Mouse (Mus musculus) liver, adult (tissue): ENCODE results near the gene March10.

Experiments used
- GATA4 ChIP-seq: IDR thresholded peaks from 2 replicates; pipeline ENCODE4 v1.6.1; 2014; ENCODE audit warnings: mild to moderate bottlenecking, low read length; ENCODE audit not compliant: insufficient replicate concordance

Gene March10

DNA sequence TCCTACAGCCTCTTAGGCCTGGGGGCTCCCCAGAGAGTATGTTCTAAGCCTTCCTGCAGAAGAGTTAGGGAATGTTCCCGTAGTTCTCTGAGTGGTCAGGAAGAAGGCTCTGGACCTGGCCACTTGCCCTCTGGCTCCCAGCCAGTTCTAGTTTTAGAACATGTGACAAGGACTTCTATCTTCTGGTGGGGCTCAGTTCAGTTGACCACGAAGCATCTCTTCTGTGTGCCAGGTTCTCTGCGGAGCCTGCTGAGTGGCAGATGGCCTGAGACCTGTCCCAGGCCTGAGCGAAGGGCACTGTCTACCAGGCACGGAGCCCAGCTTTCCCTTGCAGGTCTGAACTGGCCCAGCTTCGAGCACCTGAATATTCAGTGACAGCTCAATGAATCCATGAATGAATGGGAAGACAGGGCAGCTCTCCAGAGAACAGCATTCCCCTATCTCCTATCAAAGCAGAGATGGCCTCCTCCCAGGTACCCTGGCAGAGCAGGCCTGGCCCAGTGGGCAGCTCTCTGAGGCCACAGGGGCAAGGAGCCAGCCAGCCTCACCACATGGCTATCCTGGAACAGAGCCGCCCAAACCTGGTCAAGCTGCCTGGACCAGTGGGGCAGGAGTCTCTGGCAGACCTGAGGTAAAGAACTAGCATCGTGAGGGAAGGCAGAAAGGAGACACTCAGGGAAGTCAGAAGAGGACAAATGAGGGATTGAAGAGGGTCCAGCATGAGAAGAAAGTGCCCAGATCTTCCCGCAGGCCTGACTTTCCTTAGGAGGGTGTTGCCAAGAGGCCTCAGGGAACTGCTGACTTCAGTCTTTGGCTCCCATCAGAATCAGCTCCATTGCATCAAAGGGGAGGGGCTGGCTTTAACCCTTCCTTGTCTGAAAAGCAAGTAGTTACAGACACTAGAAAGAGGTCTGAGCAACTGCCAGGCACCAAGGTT lies 103.3 kb downstream of the March10 start:
- no peak for TF ChIP-seq GATA4

GRCm38 (mm10) chr11:105352152-105352551 lies 104.4 kb downstream of the March10 start:
- no peak for TF ChIP-seq GATA4

- no peak for TF ChIP-seq GATA4
Observed at GRCm38 (mm10) chr11:105350643-105351042, 105.9 kb downstream of the March10 start.

DNA sequence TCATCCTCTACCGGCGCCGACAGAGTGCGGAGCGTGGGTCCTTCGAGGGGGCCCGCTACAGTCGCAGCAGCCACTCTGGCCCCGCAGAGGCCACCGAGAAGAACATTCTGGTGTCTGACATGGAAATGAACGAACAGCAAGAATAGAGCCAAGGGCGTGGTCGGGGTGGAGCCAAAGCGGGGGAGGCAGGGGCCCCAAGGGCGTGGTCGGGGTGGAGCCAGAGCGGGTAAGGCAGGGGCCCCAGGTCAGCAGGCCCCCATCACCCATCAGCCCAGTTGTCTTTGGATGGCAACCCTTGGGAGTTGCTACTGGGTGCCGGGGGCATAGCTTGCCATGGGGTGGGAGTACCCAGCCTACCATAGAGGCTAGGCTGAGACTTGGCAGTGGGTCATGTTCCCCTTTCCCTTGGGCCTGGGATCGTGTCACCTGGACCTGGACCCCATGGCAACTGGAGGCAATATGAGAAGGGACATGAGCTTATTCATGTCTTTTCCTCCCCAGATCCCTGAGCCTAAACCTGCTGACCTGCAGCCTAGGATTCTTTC lies 106.7 kb downstream of the March10 start:
- TF ChIP-seq GATA4: no peak

- TF ChIP-seq GATA4: no peak
Observed at GRCm38 (mm10) chr11:105348495-105348982, 108.0 kb downstream of the March10 start.

- no peak for TF ChIP-seq GATA4
Observed at GRCm38 (mm10) chr11:105347162-105348161, 109.1 kb downstream of the March10 start.

GRCm38 (mm10) chr11:105345284-105345683 lies 111.3 kb downstream of the March10 start:
- no peak for TF ChIP-seq GATA4

- no peak for TF ChIP-seq GATA4
Observed at GRCm38 (mm10) chr11:105338596-105339390, 117.7 kb downstream of the March10 start.

DNA sequence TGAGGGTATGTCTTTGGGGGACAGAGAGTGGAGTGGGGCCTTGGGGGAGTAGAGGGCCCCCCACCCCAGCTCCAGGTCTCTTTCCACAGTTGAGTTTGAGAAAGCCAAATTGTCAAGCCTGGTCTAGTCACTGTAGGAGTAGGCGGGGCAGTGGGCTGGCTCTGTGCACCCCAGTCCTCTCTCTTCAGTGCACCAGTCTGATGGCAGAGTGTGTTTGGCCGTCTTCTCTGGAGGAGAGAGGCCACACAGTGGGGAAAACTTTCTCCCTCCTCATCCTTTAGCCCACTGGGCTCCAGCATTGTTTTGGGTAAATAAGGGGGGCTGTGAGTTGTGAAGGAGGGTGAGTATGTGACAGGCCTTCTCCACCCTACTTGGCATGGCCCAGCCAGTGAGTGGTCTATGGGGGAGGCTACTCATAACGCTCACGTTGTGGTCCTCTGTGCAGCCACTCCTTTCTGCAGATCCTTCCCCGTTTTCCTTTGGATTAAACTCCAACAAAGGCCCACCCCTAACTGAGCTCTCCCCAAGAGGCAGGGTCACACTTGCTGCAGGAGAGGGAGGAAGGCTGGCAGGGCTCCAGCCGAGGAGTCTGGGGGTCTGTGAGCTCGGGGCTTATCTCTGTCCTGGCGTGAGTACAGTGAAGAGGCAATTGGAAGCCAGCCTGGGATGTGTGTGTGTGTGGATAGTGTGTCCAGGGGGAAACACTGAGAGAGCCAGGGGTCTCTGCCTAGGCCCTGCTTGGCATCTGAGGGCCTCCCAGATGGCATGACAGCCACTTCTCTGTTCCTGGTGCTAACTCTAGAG lies 122.5 kb downstream of the March10 start:
- no peak for TF ChIP-seq GATA4

GRCm38 (mm10) chr11:105332468-105332867 lies 124.1 kb downstream of the March10 start:
- TF ChIP-seq GATA4: no peak

DNA sequence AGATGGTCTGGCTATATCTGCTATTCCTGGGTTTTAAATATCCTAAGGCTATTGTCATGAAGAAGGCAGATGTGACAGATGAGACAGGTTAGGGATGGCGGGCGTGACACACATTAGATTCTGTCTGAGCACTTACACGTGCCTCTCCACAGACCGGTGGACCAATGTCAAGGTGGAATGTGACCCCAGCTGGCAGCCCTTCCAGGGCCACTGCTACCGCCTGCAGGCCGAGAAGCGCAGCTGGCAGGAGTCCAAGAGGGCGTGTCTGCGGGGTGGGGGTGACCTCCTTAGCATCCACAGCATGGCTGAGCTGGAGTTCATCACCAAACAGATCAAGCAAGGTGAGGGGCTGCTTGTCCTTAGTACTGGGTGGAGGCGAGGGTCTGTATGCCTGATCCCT lies 124.8 kb downstream of the March10 start:
- TF ChIP-seq GATA4: no peak

DNA sequence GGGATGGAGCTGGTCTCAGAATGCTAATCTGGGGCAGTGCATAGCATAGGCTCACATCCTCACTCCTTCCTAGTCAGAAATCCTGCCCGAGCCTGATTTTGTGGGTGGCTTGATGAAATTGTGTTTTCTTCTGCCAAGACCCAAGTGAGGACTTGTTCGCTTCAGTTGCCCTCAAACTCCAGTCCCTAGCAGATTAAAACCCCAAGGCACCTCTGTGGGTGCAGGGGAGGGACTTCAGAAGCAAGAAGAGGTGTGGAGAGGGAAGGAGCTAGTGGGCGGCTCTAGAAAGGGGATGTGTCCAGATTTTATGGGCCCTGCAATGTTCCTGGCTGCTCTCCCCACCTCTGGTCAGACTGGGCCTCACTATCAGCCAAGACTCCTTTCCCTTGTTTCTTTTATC lies 125.4 kb downstream of the March10 start:
- no peak for TF ChIP-seq GATA4

GRCm38 (mm10) chr11:105329962-105330361 lies 126.6 kb downstream of the March10 start:
- no peak for TF ChIP-seq GATA4
